Mouse (Mus musculus) olfactory bulb, adult 2 months (tissue): Measurements from ENCODE around the gene Crb3. TPM values are rescaled to one million over a fixed set of nuclear protein-coding genes. Genes with fewer than 3 reads are reported as not detected.
"Not testable (repeated sequence)": the region's sequence is repeated elsewhere in the genome, so short reads cannot be mapped to it uniquely, and the experiment has no call there.

ENCODE experiments used
- H3K27ac ChIP-seq: fragments of 200-500 bp; 2 replicates; pipeline ENCODE4 v1.5.1; 2012; ENCODE audit warnings: low read depth, low read length; ENCODE audit not compliant: insufficient read depth
- H3K4me1 ChIP-seq: fragments of 200-500 bp; 2 replicates; pipeline ENCODE4 v1.6.1; 2012; ENCODE audit warnings: low read length; ENCODE audit not compliant: control insufficient read depth, insufficient read depth
- H3K4me3 ChIP-seq: fragments of 200-500 bp; 2 replicates; pipeline ENCODE4 v1.5.1; 2012; ENCODE audit warnings: mild to moderate bottlenecking, low read depth, low read length, moderate library complexity; ENCODE audit not compliant: insufficient read depth
- CTCF ChIP-seq: fragments of 200-500 bp; IDR thresholded peaks from 2 replicates; pipeline ENCODE4 v1.5.1; 2012; ENCODE audit warnings: low read depth, mild to moderate bottlenecking, low read length, moderate library complexity; ENCODE audit not compliant: insufficient read depth
- POLR2A ChIP-seq: fragments of 200-500 bp; IDR thresholded peaks from 2 replicates; pipeline ENCODE4 v1.6.1; 2012; ENCODE audit warnings: mild to moderate bottlenecking, low read depth, low read length, moderate library complexity; ENCODE audit not compliant: insufficient read depth
- WGBS: fragments of 180-500 bp; shearing (Covaris S2); methylation state at CpG from one replicate; pipeline ENCODE4 v1.1.7; 2018; 5-methylcytosine and 5-hydroxymethylcytosine counted together
- polyA plus RNA-seq: library from polyadenylated mRNA; stranded (reverse); fragments of >200 nt; gene quantifications from 2 replicates; pipeline ENCODE4 v1.2.4, GENCODE M21; 2012; ENCODE audit warnings: low replicate concordance; ENCODE audit not compliant: missing spikeins, insufficient read depth, insufficient read length

Gene Crb3
- polyA plus RNA-seq, 1 experiment = not detected

- 1% methylated on average over 99 of the region's 99 CpGs for WGBS
- peak within 1 kb of the TSS; percentile 91 for H3K4me3 ChIP-seq
- peaks cover 10% of the 10 kb centered on the region for H3K4me1 ChIP-seq
- peak within 1 kb of the TSS; percentile 93 for H3K27ac ChIP-seq
- TF ChIP-seq CTCF (no peak), POLR2A (peak; percentile 61)
These were observed 27.8 kb upstream of the Crb3 start, which contains the start of gene Khsrp for GRCm38 (mm10) chr17:57030931-57031660. TSS of gene Khsrp (minus strand) at chr17:57031522.

GRCm38 (mm10) chr17:57031661-57032420 lies 27.1 kb upstream of the Crb3 start:
- peaks cover 10% of the 10 kb centered on the region for H3K4me1 ChIP-seq
- peak; percentile 62 for TF ChIP-seq POLR2A
- TF ChIP-seq CTCF = no peak
- WGBS = under 1% methylated on average over 38 of the region's 38 CpGs
- peak overlapping the region; percentile 93 for H3K27ac ChIP-seq
- H3K4me3 ChIP-seq = peak overlapping the region; percentile 57

GRCm38 (mm10) chr17:57032854-57033253 lies 26.1 kb upstream of the Crb3 start:
- H3K27ac ChIP-seq = 0 out of 2 replicates have a peak overlapping the region, but pooled peaks have one; percentile 93
- peaks cover 10% of the 10 kb centered on the region for H3K4me1 ChIP-seq
- 86% methylated on average over 4 of the region's 4 CpGs for WGBS
- TF ChIP-seq CTCF = no peak
- TF ChIP-seq POLR2A = no peak
- no peak overlapping the region for H3K4me3 ChIP-seq

GRCm38 (mm10) chr17:57038978-57039377 lies 19.9 kb upstream of the Crb3 start:
- no peak overlapping the region for H3K4me3 ChIP-seq
- 42% methylated on average over 8 of the region's 8 CpGs for WGBS
- TF ChIP-seq CTCF = no peak
- TF ChIP-seq POLR2A = no peak
- H3K4me1 ChIP-seq = peaks cover 8% of the 10 kb centered on the region
- H3K27ac ChIP-seq = no peak overlapping the region

GRCm38 (mm10) chr17:57041554-57041953 lies 17.4 kb upstream of the Crb3 start, which contains the start of gene Slc25a41:
TSS of gene Slc25a41 (minus strand) at chr17:57041654.
- Histone ChIP-seq H3K4me3 (no peak within 1 kb of the TSS), H3K27ac (no peak within 1 kb of the TSS), H3K4me1 (peaks cover 8% of the 10 kb centered on the region)
- no peak for TF ChIP-seq POLR2A
- no peak for TF ChIP-seq CTCF
- whole genome bisulfite sequencing = 75% methylated on average over 8 of the region's 8 CpGs

GRCm38 (mm10) chr17:57047406-57047805 lies 11.5 kb upstream of the Crb3 start:
- Histone ChIP-seq H3K27ac (no peak overlapping the region), H3K4me3 (no peak overlapping the region), H3K4me1 (peaks cover 8% of the 10 kb centered on the region)
- 61% methylated on average over 5 of the region's 5 CpGs for WGBS
- TF ChIP-seq POLR2A (no peak), CTCF (no peak)

- TF ChIP-seq CTCF (no peak), POLR2A (no peak)
- Histone ChIP-seq H3K4me3 (no peak overlapping the region), H3K4me1 (peaks cover 2% of the 10 kb centered on the region; the same call in 1 of the 2 replicates), H3K27ac (no peak overlapping the region)
- 91% methylated on average over 3 of the region's 3 CpGs for WGBS
These were observed 10.1 kb upstream of the Crb3 start for GRCm38 (mm10) chr17:57048816-57049215.

- 90% methylated on average over 4 of the region's 4 CpGs for WGBS
- not testable (repeated sequence) for H3K4me1 ChIP-seq, H3K27ac ChIP-seq, H3K4me3 ChIP-seq
These were observed 7.2 kb upstream of the Crb3 start for GRCm38 (mm10) chr17:57051679-57052078.

- 86% methylated on average over 3 of the region's 3 CpGs for WGBS
- TF ChIP-seq POLR2A (no peak), CTCF (no peak)
- no peak overlapping the region for H3K27ac ChIP-seq
- no peak overlapping the region for H3K4me3 ChIP-seq
- peaks cover 13% of the 10 kb centered on the region for H3K4me1 ChIP-seq
These were observed 2.7 kb upstream of the Crb3 start for GRCm38 (mm10) chr17:57056246-57056645.
